Mouse (Mus musculus): ENCODE data around the gene Trmt112.
"Not testable (repeated sequence)": the region's sequence is repeated elsewhere in the genome, so short reads cannot be mapped to it uniquely, and the experiment has no call there.

The Trmt112 gene
- long read RNA-seq, experiment 1, transcript Trmt112-202 (4 exons, 985 nt), result major isoform, 83 of 87 reads
- long read RNA-seq, experiment 1, partial matches to known transcripts, result 2 of 87 reads
- long read RNA-seq, experiment 1, other reads (novel, unspliced or antisense), result 0 of 87 reads
- long read RNA-seq, experiment 2, transcript Trmt112-202 (4 exons, 985 nt), result major isoform, 87 of 89 reads
- long read RNA-seq, experiment 2, partial matches to known transcripts, result 0 of 89 reads
- long read RNA-seq, experiment 2, other reads (novel, unspliced or antisense), result 1 of 89 reads

DNA sequence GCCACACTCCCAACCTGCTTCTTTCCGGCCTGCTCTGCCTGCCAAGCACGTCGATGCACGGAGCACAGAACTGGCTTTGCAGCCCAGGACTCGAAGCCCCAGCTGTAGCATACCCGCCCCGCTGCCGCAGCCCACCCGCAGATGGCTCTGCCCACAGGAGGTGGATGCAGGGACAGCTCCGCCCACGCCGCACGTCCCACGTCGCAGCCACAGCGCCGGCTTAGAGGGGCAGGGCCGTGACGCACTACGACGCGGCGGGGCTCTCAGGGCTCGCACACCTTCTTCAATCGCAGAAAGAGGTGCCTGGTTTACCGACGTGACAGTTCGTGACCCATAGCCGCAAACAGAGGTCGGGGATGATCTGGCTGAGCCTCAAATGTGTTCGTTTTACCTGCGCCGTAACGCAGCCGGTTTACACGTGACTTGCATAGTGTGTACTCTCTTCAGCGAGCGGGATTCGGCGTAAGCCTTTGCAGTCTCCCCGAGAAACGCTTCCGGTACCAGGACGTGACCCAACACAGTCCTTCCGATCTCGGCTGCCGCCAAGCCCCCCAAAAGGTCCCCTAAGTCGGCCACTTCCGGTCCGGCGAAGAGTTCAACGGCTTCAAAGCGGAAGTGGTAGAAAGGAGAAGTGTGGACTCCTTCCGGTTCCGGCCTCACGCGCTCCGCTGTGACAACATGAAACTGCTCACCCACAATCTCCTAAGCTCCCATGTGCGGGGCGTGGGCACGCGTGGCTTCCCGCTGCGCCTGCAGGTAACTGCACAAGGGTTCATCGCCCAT lies at the start of gene Trmt112, which contains the start of gene Prdx5:
TSS of gene Trmt112 (plus strand) at position 192 of the 783 bp plus-strand sequence.
TSS of gene Prdx5 (minus strand) at position 600 of the 783 bp plus-strand sequence.
- intact Hi-C loops (cut with DNase I), result no loop called here

DNA sequence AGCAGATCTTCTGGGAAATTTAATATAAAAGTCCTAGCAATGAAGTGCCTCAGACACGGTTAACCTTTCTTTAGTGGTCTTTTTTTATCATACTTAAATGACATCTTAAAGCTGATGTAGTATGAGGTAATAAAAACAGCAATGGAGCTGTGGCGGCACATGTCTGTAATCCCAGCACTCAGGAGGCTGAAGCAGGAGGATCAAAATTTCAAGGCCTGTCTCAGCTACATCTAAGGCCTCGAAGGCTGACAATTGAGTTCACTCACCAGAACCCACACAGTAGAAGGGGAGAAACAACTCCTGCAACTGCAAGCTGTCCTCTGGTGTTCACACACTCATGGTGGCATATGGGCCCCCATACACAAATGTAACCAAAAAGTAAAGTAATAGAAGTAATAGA lies 49.5 kb upstream of the Trmt112 start:
- intact Hi-C loops (cut with DNase I), result loop anchor here (5.0 kb wide), 1 partner anchor 373 kb away; no protein-coding TSS in a partner anchor

DNA sequence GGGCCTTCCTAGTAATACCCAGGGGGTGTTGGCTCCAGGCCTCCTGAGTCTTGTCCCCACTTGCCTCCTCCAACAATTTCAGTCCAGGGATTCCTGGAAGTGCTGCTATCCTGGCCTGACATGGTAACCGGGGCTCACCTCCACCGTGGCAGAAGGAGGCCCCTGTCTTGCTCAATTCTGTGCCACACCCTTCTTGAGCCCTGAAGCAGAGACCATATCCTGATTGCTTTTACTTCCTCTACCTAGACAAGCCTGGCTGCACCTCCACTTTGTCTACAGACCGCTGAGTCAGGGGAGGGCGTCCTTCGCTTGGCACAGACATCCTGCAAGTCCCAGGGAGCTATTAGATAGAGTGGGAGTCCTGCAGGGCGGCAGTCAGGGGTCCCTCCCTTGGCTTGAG lies 48.8 kb upstream of the Trmt112 start:
- intact Hi-C loops (cut with DNase I), result no loop called here

DNA sequence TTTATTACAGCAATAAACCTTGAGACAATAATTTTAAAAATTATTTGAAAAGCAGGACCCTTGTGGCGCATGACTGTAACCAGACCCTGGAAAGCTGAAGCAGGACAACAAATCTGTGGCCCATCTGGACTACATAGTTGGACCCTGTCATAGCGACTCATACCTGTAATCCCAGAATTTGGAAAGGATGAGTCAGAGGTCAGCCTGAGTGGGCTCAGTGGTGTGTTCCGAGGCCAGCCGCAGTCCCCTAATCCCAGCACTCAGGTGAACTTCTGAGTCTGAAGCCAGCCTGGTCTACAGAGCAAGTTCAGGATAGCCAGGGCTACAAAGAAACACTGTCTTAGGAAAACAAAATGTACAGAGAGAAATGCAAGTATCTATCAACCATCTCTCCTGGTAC lies 48.0 kb upstream of the Trmt112 start:
- intact Hi-C loops (cut with DNase I), result no loop called here

DNA sequence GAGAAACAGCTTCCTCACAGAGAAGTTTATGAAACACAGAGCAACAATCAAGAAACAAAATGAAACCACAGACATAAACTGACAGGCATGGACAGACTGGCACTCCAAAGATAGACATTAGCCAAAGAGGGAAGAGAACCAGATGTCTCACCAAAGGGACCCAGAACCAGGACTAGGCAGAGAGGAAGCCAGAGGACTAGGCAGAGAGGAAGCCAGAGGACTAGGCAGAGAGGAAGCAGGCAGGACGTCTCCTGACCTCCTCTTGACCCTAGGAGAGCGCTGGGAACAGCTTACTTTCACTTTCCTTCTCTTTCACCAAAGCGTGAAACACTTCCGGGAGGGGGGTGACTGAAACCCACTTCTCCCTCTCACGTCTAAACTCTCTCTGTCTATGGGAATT lies 40.1 kb upstream of the Trmt112 start:
- intact Hi-C loops (cut with DNase I), result no loop called here

GRCm38 (mm10) chr19:6871574-6872271 lies 37.8 kb upstream of the Trmt112 start:
- intact Hi-C loops (cut with DNase I), result no loop called here

- intact Hi-C loops (cut with DNase I), result no loop called here
Measured at GRCm38 (mm10) chr19:6872701-6873100, 36.8 kb upstream of the Trmt112 start.

DNA sequence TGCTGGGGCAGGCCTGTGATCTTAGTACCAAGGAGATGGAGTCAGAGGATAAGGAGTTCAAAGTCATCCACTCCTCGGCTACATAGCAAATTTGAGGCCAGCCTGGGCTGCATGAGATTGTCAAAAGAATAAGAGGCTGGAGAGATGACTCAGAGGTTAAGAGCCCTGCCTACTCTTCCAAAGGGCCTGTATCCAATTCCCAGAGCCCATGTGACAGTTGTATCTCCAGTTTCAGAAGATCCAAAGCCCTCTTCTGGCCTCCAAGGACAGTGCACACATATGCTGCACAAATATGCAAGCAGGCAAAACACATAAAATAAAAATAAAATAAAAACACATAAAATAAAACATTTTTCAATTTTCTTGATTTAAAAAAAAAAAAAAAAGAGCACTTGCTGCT lies 35.2 kb upstream of the Trmt112 start:
- intact Hi-C loops (cut with DNase I), result no loop called here

GRCm38 (mm10) chr19:6875834-6876233 lies 33.7 kb upstream of the Trmt112 start:
- intact Hi-C loops (cut with DNase I), result no loop called here

- intact Hi-C loops (cut with DNase I), result no loop called here
Measured at GRCm38 (mm10) chr19:6876799-6877198, 32.7 kb upstream of the Trmt112 start.

GRCm38 (mm10) chr19:6877965-6878364 lies 31.5 kb upstream of the Trmt112 start:
- intact Hi-C loops (cut with DNase I), result no loop called here

GRCm38 (mm10) chr19:6892512-6892911 lies 17.0 kb upstream of the Trmt112 start:
- intact Hi-C loops (cut with DNase I), result no loop called here

DNA sequence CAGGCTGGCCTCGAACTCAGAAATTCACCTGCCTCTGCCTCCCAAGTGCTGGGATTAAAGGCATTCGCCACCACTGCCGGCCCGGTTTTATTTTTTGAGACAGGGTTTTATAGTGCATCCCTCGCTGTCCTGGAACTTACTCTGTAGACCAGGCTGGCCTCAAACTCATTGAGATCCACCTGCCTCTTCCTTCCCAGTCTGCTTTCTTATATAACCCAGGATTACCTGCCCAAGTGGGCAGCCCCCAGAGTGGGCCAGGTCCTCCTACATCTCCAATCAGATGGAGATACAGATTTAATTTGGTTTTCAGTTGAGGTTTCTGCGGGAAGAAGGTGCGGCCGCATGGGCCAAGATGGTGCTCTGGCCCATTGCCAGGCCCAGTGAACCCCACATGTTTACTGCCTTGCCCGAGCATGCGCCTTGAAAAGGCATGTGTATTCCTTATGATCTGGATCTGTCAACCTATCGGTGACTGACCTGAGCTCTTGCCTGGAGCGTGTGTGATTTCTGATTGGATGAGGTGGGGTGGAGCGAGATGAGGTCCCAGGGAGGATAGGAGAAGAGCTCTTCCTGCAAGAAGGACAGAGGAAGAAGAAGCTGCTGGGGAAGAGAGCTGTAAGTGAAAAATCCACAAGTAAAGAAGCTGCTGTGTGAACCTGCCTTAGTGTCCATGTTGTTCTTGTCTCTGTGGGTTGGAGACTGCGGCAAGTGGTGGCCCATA lies 15.6 kb upstream of the Trmt112 start:
- intact Hi-C loops (cut with DNase I), result no loop called here

DNA sequence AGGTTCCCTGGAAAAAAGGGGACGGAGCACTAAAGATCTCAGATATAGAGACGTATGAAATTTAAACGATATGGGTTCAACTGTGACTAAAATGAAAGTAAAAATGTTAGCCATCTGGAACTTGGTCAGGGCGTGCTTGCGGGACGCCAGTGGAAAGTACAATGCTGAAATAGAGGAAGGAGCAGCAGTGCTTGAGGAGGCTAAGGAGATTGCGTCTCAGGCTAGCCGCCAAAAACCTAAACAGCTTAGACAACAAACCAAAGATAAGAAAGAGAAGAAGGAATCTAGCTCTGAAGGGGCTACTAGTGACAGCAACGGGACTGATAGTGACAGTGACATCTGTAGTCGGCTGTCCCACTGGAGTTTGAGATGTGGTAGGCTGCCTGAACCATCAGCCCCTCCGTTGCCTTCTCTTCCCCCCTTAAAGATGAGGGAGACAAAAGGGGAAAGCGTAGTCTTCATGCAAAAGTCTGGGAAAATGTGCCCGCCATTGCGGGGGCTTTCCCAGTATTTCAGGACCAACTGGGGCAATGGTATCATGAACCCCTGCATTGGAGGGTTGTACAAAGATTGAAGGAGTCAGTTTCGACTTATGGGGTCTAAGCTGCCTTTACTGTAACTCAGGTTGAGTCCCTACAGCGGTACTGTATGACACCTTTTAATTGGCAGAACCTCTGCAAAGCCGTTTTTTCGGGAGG lies 13.7 kb upstream of the Trmt112 start:
- intact Hi-C loops (cut with DNase I), result not testable (repeated sequence)

GRCm38 (mm10) chr19:6899641-6900040 lies 9.9 kb upstream of the Trmt112 start:
- intact Hi-C loops (cut with DNase I), result no loop called here

GRCm38 (mm10) chr19:6903031-6903430 lies 6.5 kb upstream of the Trmt112 start:
- intact Hi-C loops (cut with DNase I), result no loop called here

DNA sequence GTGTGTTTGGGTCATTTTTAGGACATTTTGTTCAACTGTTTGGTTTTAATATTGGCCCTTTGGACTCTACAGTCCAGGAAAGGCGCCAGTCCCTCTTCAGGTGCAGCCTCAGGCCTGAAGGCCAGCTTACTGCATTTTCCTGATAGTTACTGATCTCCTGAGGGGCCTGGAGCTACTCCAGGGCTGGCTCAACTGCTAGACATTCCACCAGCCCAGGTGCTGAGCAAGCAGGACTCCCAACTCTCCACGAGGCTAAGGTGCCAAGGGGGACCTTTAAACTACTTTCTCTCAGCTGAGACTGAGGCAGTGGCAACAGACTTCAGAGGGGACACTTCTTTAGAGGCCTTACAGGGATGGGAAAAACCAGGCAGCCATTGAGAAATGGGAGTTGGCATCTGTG lies 4.7 kb upstream of the Trmt112 start:
- intact Hi-C loops (cut with DNase I), result no loop called here

DNA sequence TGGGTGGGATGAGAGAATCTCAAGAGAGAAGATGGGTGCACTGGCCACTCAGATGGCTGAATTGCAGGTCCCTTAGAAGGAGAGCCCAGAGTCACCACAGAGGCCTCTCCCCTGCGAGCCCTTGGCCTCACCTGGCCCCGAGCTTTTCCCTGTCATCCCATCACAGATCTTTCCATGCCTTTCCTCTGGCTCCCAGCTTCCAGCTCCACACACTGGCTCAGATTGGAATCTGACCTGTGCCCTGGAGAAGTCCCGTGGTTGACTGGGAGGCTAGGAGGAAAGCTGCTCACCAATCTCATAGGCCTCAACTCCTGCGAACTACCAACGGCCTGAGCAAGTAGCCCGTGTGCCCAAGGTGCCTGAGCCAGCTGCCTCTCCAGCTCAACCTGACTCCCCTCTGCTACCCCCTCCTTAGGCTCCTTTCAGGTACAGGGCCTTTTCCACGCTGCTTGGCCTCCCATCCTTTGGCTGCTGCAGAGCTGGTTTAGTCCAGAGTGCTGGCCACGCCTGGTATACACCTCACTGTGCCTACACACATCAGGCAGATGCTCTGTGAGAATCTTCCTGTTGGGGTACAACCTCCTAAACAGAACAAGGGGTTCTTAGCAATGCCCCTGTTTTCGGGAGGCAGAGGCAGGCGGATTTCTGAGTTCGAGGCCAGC lies 3.9 kb upstream of the Trmt112 start:
- intact Hi-C loops (cut with DNase I), result no loop called here

DNA sequence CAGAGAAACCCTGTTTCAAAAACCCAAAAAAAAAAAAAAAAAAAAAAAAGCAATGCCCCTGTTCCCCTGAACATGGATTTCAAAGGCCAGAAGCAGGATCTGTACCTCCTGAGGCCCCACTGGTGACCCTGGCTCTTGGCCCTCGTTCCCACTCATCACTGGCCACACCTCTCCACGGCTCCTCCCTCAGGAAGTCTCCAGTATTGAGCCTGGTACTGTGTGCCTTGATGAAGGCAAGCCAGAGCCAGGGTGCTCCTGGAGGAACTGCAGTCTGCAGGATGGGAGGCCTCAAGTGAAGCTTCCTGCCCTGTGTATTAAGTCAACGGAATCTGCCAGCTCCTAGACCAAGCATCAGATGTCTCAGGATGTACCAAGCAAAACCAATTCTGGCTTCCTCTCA lies 3.3 kb upstream of the Trmt112 start:
- intact Hi-C loops (cut with DNase I), result no loop called here

GRCm38 (mm10) chr19:6907094-6907493 lies 2.4 kb upstream of the Trmt112 start:
- intact Hi-C loops (cut with DNase I), result no loop called here
